Comparison of ENCODE assay signal across 20 mouse cellular contexts in the genomic region with DNA sequence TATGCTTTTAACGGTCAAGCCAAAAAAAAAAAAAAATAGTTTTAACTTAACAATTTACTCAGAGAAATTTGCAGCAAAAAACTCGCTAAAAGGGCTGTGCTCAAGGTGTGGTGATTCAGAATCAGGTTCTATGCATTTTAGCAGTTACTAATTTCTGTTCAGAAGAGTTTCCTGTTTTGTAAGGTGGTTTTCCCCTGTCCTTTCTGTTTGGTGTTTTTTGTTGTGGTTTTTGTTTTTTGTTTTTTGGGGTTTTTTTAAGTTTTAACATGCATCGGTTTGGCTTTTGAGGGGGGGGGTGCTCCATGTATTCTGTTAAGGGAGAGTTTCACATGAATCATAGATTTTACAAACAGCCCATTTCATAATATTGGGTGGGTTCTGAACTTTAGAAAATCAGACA.
A peak's percentile ranks its signal among the peaks of the same experiment; 100 is the strongest.
DNase-seq lines count a peak whose midpoint lies in the region; ATAC-seq and TF ChIP-seq lines count a peak whose summit lies in the region.
"Had no signal": no experiment of that assay in that cellular context is flagged by ENCODE, and none has a peak within 500 bp of the region (broad histone marks: within the 10 kb centered on the region; RNA-seq: fewer than 3 reads in every experiment).

No protein-coding gene starts in this region.

- H3K36me3 ChIP-seq in heart, postnatal 0 days (replicated peaks; ENCODE audit: control insufficient read depth, insufficient read depth, low read length): peaks cover 84% of the 10 kb centered on the region
- H3K36me3 ChIP-seq in heart, adult 2 months (ENCODE audit: control insufficient read depth, insufficient read depth, low read length): peaks cover 39% of the 10 kb centered on the region
- H3K36me3 ChIP-seq in spleen, adult 2 months (ENCODE audit: control insufficient read depth, insufficient read depth, low read length): peaks cover 23% of the 10 kb centered on the region
- H3K36me3 ChIP-seq in liver, postnatal 0 days (replicated peaks; ENCODE audit: insufficient read depth, low read length): peaks cover 57% of the 10 kb centered on the region
- H3K36me3 ChIP-seq in forebrain, embryonic 13.5 days (ENCODE audit: poor library complexity, severe bottlenecking): peaks cover 13% of the 10 kb centered on the region; the same call in 1 of the 2 replicates

- H3K4me3 ChIP-seq in heart, postnatal 0 days (ENCODE audit: low read depth, low read length): peak overlapping the region; percentile 16; the same call in 1 of the 2 replicates
- no peak overlapping the region for H3K4me3 ChIP-seq in heart, adult 2 months
- H3K4me3 ChIP-seq in spleen, adult 2 months (ENCODE audit: extremely low read depth, insufficient read depth, insufficient read length): peak overlapping the region; percentile 88
- peak overlapping the region; percentile 39 for H3K4me3 ChIP-seq in liver, postnatal 0 days (ENCODE audit: low read depth, low read length)
- no peak overlapping the region for H3K4me3 ChIP-seq in forebrain, embryonic 13.5 days
- H3K4me3 ChIP-seq: erythroblast, embryonic 14.5 days; heart, embryonic 15.5 days; hindbrain, embryonic 12.5 days; midbrain, embryonic 12.5 days; neural tube, embryonic 12.5 days had no signal

- H3K4me2 ChIP-seq in heart, postnatal 0 days (ENCODE audit: low read depth, low read length): no peak overlapping the region; the same call in 1 of the 2 replicates
- H3K4me2 ChIP-seq in liver, postnatal 0 days (ENCODE audit: low read depth, low read length): peak overlapping the region; percentile 52
- no peak overlapping the region for H3K4me2 ChIP-seq in forebrain, embryonic 13.5 days
- H3K4me2 ChIP-seq: heart, embryonic 15.5 days; hindbrain, embryonic 12.5 days; midbrain, embryonic 12.5 days; neural tube, embryonic 12.5 days had no signal

- intact Hi-C loops in heart, adult 2 months (cut with DNase I): no loop called here

- no peaks in the 10 kb centered on the region for H3K27me3 ChIP-seq in heart, postnatal 0 days (ENCODE audit: control insufficient read depth, insufficient read depth, low read length)
- H3K27me3 ChIP-seq in heart, adult 2 months (ENCODE audit: control insufficient read depth, insufficient read depth, low read length): no peaks in the 10 kb centered on the region
- H3K27me3 ChIP-seq in spleen, adult 2 months (ENCODE audit: control insufficient read depth, insufficient read depth, low read length): no peaks in the 10 kb centered on the region
- H3K27me3 ChIP-seq in liver, postnatal 0 days (ENCODE audit: insufficient read depth, low read length): no peaks in the 10 kb centered on the region
- no peaks in the 10 kb centered on the region for H3K27me3 ChIP-seq in forebrain, embryonic 13.5 days
- H3K27me3 ChIP-seq: heart, embryonic 15.5 days; hindbrain, embryonic 12.5 days; midbrain, embryonic 12.5 days; neural tube, embryonic 12.5 days had no signal

- no peaks in the 10 kb centered on the region for H3K79me2 ChIP-seq in heart, adult 2 months (replicated peaks; ENCODE audit: control insufficient read depth, insufficient read depth, low read length)

- H3K9me3 ChIP-seq in heart, postnatal 0 days (replicated peaks; ENCODE audit: control insufficient read depth, low read length): no peaks in the 10 kb centered on the region
- no peaks in the 10 kb centered on the region for H3K9me3 ChIP-seq in liver, postnatal 0 days (ENCODE audit: low read length)
- no peaks in the 10 kb centered on the region for H3K9me3 ChIP-seq in forebrain, embryonic 13.5 days (replicated peaks)
- H3K9me3 ChIP-seq: heart, embryonic 15.5 days; hindbrain, embryonic 12.5 days; midbrain, embryonic 12.5 days; neural tube, embryonic 12.5 days had no signal

- 85% methylated on average over 3 of the region's 3 CpGs for WGBS in heart, postnatal 0 days
- 83% methylated on average over 3 of the region's 3 CpGs for WGBS in heart, adult 2 months
- 11% methylated on average over 3 of the region's 3 CpGs for WGBS in spleen, adult 2 months
- WGBS in liver, postnatal 0 days (ENCODE audit: insufficient replicate concordance): 57% methylated on average over 3 of the region's 3 CpGs
- 95% methylated on average over 3 of the region's 3 CpGs for WGBS in forebrain, embryonic 13.5 days

- no peaks in the 10 kb centered on the region for H3K4me1 ChIP-seq in heart, postnatal 0 days (ENCODE audit: control insufficient read depth, insufficient read depth)
- no peaks in the 10 kb centered on the region; the same call in 1 of the 2 replicates for H3K4me1 ChIP-seq in heart, adult 2 months (ENCODE audit: control insufficient read depth, insufficient read depth, low read length)
- H3K4me1 ChIP-seq in spleen, adult 2 months (ENCODE audit: control insufficient read depth, insufficient read depth, insufficient read length): peaks cover 15% of the 10 kb centered on the region
- H3K4me1 ChIP-seq in liver, postnatal 0 days (ENCODE audit: insufficient read depth): no peaks in the 10 kb centered on the region
- no peaks in the 10 kb centered on the region for H3K4me1 ChIP-seq in forebrain, embryonic 13.5 days
- H3K4me1 ChIP-seq: heart, embryonic 15.5 days; hindbrain, embryonic 12.5 days; midbrain, embryonic 12.5 days; neural tube, embryonic 12.5 days had no signal

- no peak for TF ChIP-seq POLR2A in heart, adult 2 months (IDR thresholded peaks at IDR 0.05; ENCODE audit: insufficient read depth, low read depth, low read length)
- no peak for TF ChIP-seq POLR2A in spleen, adult 2 months (IDR thresholded peaks at IDR 0.05; ENCODE audit: low read depth, low read length)

- DNase-seq in heart, postnatal 0 days (ENCODE audit: low spot score): no peak
- no peak for DNase-seq in heart, adult 2 months
- no peak for DNase-seq in spleen, adult 2 months (ENCODE audit: low read depth in 1 of 2, low spot score in 2 of 2)
- no peak for DNase-seq in spleen, adult 12 weeks (ENCODE audit: low spot score)
- no peak for DNase-seq in liver, postnatal 0 days
- no peak for DNase-seq in adrenal gland, postnatal 25 days
- DNase-seq: adrenal gland, adult 2 months; cerebellum, adult 8-10 months; gastrocnemius, postnatal 25 days; kidney, adult 8-10 months; kidney, postnatal 25 days; right cerebral cortex, adult 18-20 months had no signal

- peak overlapping the region; percentile 43; the same call in 1 of the 2 replicates for H3K27ac ChIP-seq in heart, postnatal 0 days (ENCODE audit: low read depth)
- H3K27ac ChIP-seq in heart, adult 2 months: no peak overlapping the region; the same call in 1 of the 2 replicates
- H3K27ac ChIP-seq in spleen, adult 2 months (ENCODE audit: insufficient read depth, low read length): peak overlapping the region; percentile 96
- H3K27ac ChIP-seq in liver, postnatal 0 days (ENCODE audit: low read depth): peak overlapping the region; percentile 75
- no peak overlapping the region for H3K27ac ChIP-seq in forebrain, embryonic 13.5 days
- H3K27ac ChIP-seq: heart, embryonic 15.5 days; hindbrain, embryonic 12.5 days; midbrain, embryonic 12.5 days; neural tube, embryonic 12.5 days had no signal

- no peak for TF ChIP-seq CTCF in heart, postnatal 0 days (IDR thresholded peaks at IDR 0.05; ENCODE audit: low read depth)
- TF ChIP-seq CTCF in heart, adult 2 months (IDR thresholded peaks at IDR 0.05): no peak
- no peak for TF ChIP-seq CTCF in spleen, adult 2 months (IDR thresholded peaks at IDR 0.05; ENCODE audit: extremely low read depth, insufficient read depth, insufficient read length, insufficient replicate concordance)
- no peak for TF ChIP-seq CTCF in liver, postnatal 0 days (IDR thresholded peaks at IDR 0.05; ENCODE audit: low read depth)

- ATAC-seq in heart, postnatal 0 days (ENCODE audit: insufficient read depth, low read depth): no peak
- peak; percentile 54 for ATAC-seq in activated CD4-positive, CD25-positive, alpha-beta regulatory T cell, adult 4 months
- ATAC-seq in liver, postnatal 0 days: no peak
- ATAC-seq in forebrain, embryonic 13.5 days: no peak
- ATAC-seq: forebrain, embryonic 14.5 days had no signal

- TF ChIP-seq EP300 in heart, postnatal 0 days (IDR thresholded peaks at IDR 0.05; ENCODE audit: low read depth): no peak
- TF ChIP-seq EP300 in heart, adult 2 months (IDR thresholded peaks at IDR 0.05; ENCODE audit: insufficient read depth, low read depth, low read length): no peak
- no peak for TF ChIP-seq EP300 in liver, postnatal 0 days (IDR thresholded peaks at IDR 0.05; ENCODE audit: low read depth)

- no peak overlapping the region for H3K9ac ChIP-seq in heart, postnatal 0 days (replicated peaks; ENCODE audit: low read depth, low read length)
- no peak overlapping the region for H3K9ac ChIP-seq in heart, adult 2 months (ENCODE audit: low read depth, low read length)
- 0 out of 2 replicates have a peak overlapping the region, but pooled peaks have one; percentile 3 for H3K9ac ChIP-seq in liver, postnatal 0 days (replicated peaks)
- H3K9ac ChIP-seq in forebrain, embryonic 13.5 days: no peak overlapping the region
- H3K9ac ChIP-seq: heart, embryonic 15.5 days; hindbrain, embryonic 12.5 days; midbrain, embryonic 12.5 days; neural tube, embryonic 12.5 days had no signal

Comparison
In these comparisons a context has a peak if more than half of its experiments do, and no peak if none do; other contexts are left out.
1. H3K27ac ChIP-seq: peak in heart, postnatal 0 days (single experiment), spleen, adult 2 months (single experiment) and liver, postnatal 0 days (single experiment); none in heart, adult 2 months (single experiment) and forebrain, embryonic 13.5 days (single experiment).
2. H3K4me3 ChIP-seq: peak in heart, postnatal 0 days (single experiment), spleen, adult 2 months (single experiment) and liver, postnatal 0 days (single experiment); none in heart, adult 2 months (single experiment) and forebrain, embryonic 13.5 days (single experiment).